ENCODE assay signal across 10 mouse cellular contexts in the genomic region with DNA sequence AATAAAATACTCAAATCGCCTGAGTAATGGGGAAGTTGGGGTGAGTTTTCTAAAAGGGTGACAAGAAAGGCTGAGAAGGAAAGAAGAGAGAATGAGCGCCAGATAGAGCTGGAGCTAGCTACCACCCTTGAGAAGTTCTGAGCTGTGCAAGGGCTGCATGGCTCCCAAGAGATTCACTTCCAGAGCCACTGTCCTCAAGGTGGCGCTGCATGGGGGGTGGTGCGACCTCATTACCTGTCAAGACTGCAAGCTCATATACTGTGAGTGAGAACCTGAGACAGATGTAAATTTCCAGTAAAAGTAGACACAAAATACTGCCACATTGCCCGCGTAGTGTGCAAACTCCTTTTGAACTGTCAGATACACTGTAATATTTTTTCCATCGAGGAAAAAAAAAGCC.
DNase-seq lines count a peak whose midpoint lies in the region; ATAC-seq lines count a peak whose summit lies in the region.
"Had no signal": no experiment of that assay in that cellular context is flagged by ENCODE, and none has a peak within 500 bp of the region (broad histone marks: within the 10 kb centered on the region; RNA-seq: fewer than 3 reads in every experiment).

No protein-coding gene starts in this region.

- H3K9ac ChIP-seq in midbrain, embryonic 16.5 days (ENCODE audit: low read depth, low read length) = no peak overlapping the region
- no peak overlapping the region for H3K9ac ChIP-seq in midbrain, embryonic 13.5 days (replicated peaks)
- H3K9ac ChIP-seq: limb, embryonic 13.5 days had no signal

- H3K4me2 ChIP-seq in midbrain, embryonic 16.5 days (ENCODE audit: low read length) = no peak overlapping the region
- no peak overlapping the region for H3K4me2 ChIP-seq in midbrain, embryonic 13.5 days (replicated peaks)
- H3K4me2 ChIP-seq: limb, embryonic 13.5 days had no signal

- H3K27me3 ChIP-seq in midbrain, embryonic 10.5 days (ENCODE audit: low read depth, poor library complexity, severe bottlenecking) = no peaks in the 10 kb centered on the region
- no peaks in the 10 kb centered on the region for H3K27me3 ChIP-seq in midbrain, embryonic 16.5 days (ENCODE audit: control insufficient read depth, insufficient read depth, low read depth, low read length)
- no peaks in the 10 kb centered on the region for H3K27me3 ChIP-seq in midbrain, embryonic 13.5 days
- H3K27me3 ChIP-seq: limb, embryonic 13.5 days; Patski had no signal

- H3K9me3 ChIP-seq in midbrain, embryonic 10.5 days (replicated peaks) = no peaks in the 10 kb centered on the region
- no peaks in the 10 kb centered on the region for H3K9me3 ChIP-seq in midbrain, embryonic 16.5 days (replicated peaks; ENCODE audit: control insufficient read depth, low read length, poor library complexity, severe bottlenecking)
- no peaks in the 10 kb centered on the region for H3K9me3 ChIP-seq in midbrain, embryonic 13.5 days
- H3K9me3 ChIP-seq: limb, embryonic 13.5 days had no signal

- no peaks in the 10 kb centered on the region for H3K36me3 ChIP-seq in midbrain, embryonic 10.5 days
- H3K36me3 ChIP-seq in midbrain, embryonic 16.5 days (ENCODE audit: control insufficient read depth, insufficient read depth, low read length) = no peaks in the 10 kb centered on the region
- no peaks in the 10 kb centered on the region for H3K36me3 ChIP-seq in midbrain, embryonic 13.5 days
- H3K36me3 ChIP-seq: limb, embryonic 13.5 days had no signal

- no peak overlapping the region for H3K4me3 ChIP-seq in midbrain, embryonic 10.5 days
- H3K4me3 ChIP-seq in midbrain, embryonic 16.5 days (ENCODE audit: low read depth, low read length) = no peak overlapping the region
- no peak overlapping the region for H3K4me3 ChIP-seq in midbrain, embryonic 13.5 days (replicated peaks)
- H3K4me3 ChIP-seq: limb, embryonic 13.5 days had no signal

- DNase-seq in cerebellum, postnatal 14 days = peak; percentile 4 to 19
- DNase-seq in midbrain, embryonic 10.5 days (ENCODE audit: low spot score) = peak; percentile 20
- peak; percentile 17 for DNase-seq in embryo, embryonic 11 days
- DNase-seq in thymus, postnatal 0 days (ENCODE audit: low spot score) = peak; percentile 3

- no peak overlapping the region for H3K27ac ChIP-seq in midbrain, embryonic 10.5 days (replicated peaks)
- no peak overlapping the region for H3K27ac ChIP-seq in midbrain, embryonic 16.5 days (ENCODE audit: low read length)
- no peak overlapping the region for H3K27ac ChIP-seq in midbrain, embryonic 13.5 days
- H3K27ac ChIP-seq: limb, embryonic 13.5 days had no signal

- 58% methylated on average over 7 of the region's 7 CpGs for WGBS in midbrain, embryonic 10.5 days
- WGBS in midbrain, embryonic 16.5 days = 63% methylated on average over 7 of the region's 7 CpGs
- WGBS in midbrain, embryonic 13.5 days = 61% methylated on average over 7 of the region's 7 CpGs

- no peak for ATAC-seq in cerebellum, adult (ENCODE audit: insufficient number of reproducible peaks, low FRiP score, low TSS enrichment)
- ATAC-seq in midbrain, embryonic 16.5 days = no peak
- ATAC-seq in midbrain, embryonic 13.5 days = no peak
- ATAC-seq in activated CD4-positive, CD25-positive, alpha-beta regulatory T cell, adult 4 months = no peak
- ATAC-seq: Patski had no signal

- H3K4me1 ChIP-seq in midbrain, embryonic 10.5 days = no peaks in the 10 kb centered on the region
- H3K4me1 ChIP-seq in midbrain, embryonic 16.5 days (ENCODE audit: control insufficient read depth, insufficient read depth, low read length) = no peaks in the 10 kb centered on the region
- H3K4me1 ChIP-seq in midbrain, embryonic 13.5 days (replicated peaks) = no peaks in the 10 kb centered on the region
